Comparison of ENCODE assay signal across 8 mouse cellular contexts in genomic region chr5:138948031-138948980, GRCm38 (mm10). TPM values are rescaled to one million over a fixed set of nuclear protein-coding genes. Genes with fewer than 3 reads are reported as not detected.
A peak's percentile ranks its signal among the peaks of the same experiment; 100 is the strongest.
DNase-seq lines count a peak whose midpoint lies in the region; ATAC-seq lines count a peak whose summit lies in the region.

No protein-coding gene starts in this region.

- peak; percentile 53 for DNase-seq in liver
- no peak for DNase-seq in liver, embryonic 11.5 days (ENCODE audit: low spot score)
- DNase-seq in heart, embryonic 10.5 days (ENCODE audit: low spot score) = peak; percentile 87
- DNase-seq in kidney, adult 11 months = peak; percentile 41
- peak; percentile 49 for DNase-seq in lung, postnatal 36 days
- no peak for DNase-seq in ovary, adult 18-20 months (ENCODE audit: low spot score)

- no peak overlapping the region for H3K4me2 ChIP-seq in liver, embryonic 11.5 days

- H3K9ac ChIP-seq in liver, embryonic 11.5 days (ENCODE audit: low read depth, low read length) = no peak overlapping the region

- no peaks in the 10 kb centered on the region for H3K27me3 ChIP-seq in liver, embryonic 11.5 days (replicated peaks; ENCODE audit: control insufficient read depth, insufficient read depth, low read length)
- peaks cover 6% of the 10 kb centered on the region; the same call in 1 of the 2 replicates for H3K27me3 ChIP-seq in heart, embryonic 10.5 days (ENCODE audit: insufficient read depth, poor library complexity, severe bottlenecking)

- no peak; the same call in 1 of the 2 replicates for ATAC-seq in liver, embryonic 11.5 days (replicated peaks; ENCODE audit: low FRiP score)
- ATAC-seq in common myeloid progenitor, adult 5-6 weeks (replicated peaks; ENCODE audit: low read depth, poor library complexity, severe bottlenecking) = 0 out of 2 replicates have a peak, but pooled peaks have one; percentile 39
- no peak for ATAC-seq in monocyte, adult 5-6 weeks (replicated peaks; ENCODE audit: insufficient number of reproducible peaks, low FRiP score, low TSS enrichment, poor library complexity, severe bottlenecking)

- H3K4me1 ChIP-seq in liver, embryonic 11.5 days (replicated peaks; ENCODE audit: control insufficient read depth, insufficient read depth, low read length) = peaks cover 6% of the 10 kb centered on the region
- H3K4me1 ChIP-seq in heart, embryonic 10.5 days = peaks cover 60% of the 10 kb centered on the region

- H3K9me3 ChIP-seq in liver, embryonic 11.5 days (ENCODE audit: control insufficient read depth, low read length) = no peaks in the 10 kb centered on the region
- no peaks in the 10 kb centered on the region for H3K9me3 ChIP-seq in heart, embryonic 10.5 days

- no peak overlapping the region for H3K27ac ChIP-seq in liver, embryonic 11.5 days (ENCODE audit: low read depth, low read length)
- peak overlapping the region; percentile 88 for H3K27ac ChIP-seq in heart, embryonic 10.5 days

- no peak overlapping the region for H3K4me3 ChIP-seq in liver, embryonic 11.5 days (ENCODE audit: low read depth, low read length)
- 0 out of 2 replicates have a peak overlapping the region, but pooled peaks have one; percentile 17 for H3K4me3 ChIP-seq in heart, embryonic 10.5 days

- WGBS in liver, embryonic 11.5 days = 52% methylated on average over 13 of the region's 13 CpGs
- WGBS in heart, embryonic 10.5 days = 20% methylated on average over 13 of the region's 13 CpGs

- H3K36me3 ChIP-seq in liver, embryonic 11.5 days (ENCODE audit: control insufficient read depth, insufficient read depth, low read length) = no peaks in the 10 kb centered on the region
- no peaks in the 10 kb centered on the region for H3K36me3 ChIP-seq in heart, embryonic 10.5 days

RNA-seq across cellular contexts. Expression of gene Pdgfa, which starts 48.9 kb away (rescaled TPM):
- 3.4 and 5.0 TPM in 2 replicates for polyA plus RNA-seq in liver, embryonic 11.5 days (2014; fragmentation: Nextera tagmentation; extraction: Ambion mirVana)
- total RNA-seq in common myeloid progenitor, adult 5-6 weeks (2017) = 1.1 TPM in 1 of 2 replicates, not detected in the other
- 22.5 and 23.6 TPM in 2 replicates for polyA plus RNA-seq in heart, embryonic 10.5 days (2016; fragmentation: Nextera tagmentation; extraction: Ambion mirVana)
- 1.1 to 1.7 TPM in 2 of 3 replicates, not detected in the other for total RNA-seq in monocyte, adult 5-6 weeks (2017)

Comparison
In these comparisons a context has a peak if more than half of its experiments do, and no peak if none do; other contexts are left out.
1. DNase-seq: peak in liver (single experiment), heart, embryonic 10.5 days (single experiment), kidney, adult 11 months (single experiment) and lung, postnatal 36 days (single experiment); none in liver, embryonic 11.5 days (single experiment) and ovary, adult 18-20 months (single experiment).